Mouse (Mus musculus) olfactory bulb, adult 2 months (tissue): Measurements from ENCODE around the gene Add2.

Experiments
- CTCF ChIP-seq: fragments of 200-500 bp; IDR thresholded peaks from 2 replicates; pipeline ENCODE4 v1.5.1; 2012; ENCODE audit warnings: low read depth, mild to moderate bottlenecking, low read length, moderate library complexity; ENCODE audit not compliant: insufficient read depth
- POLR2A ChIP-seq: fragments of 200-500 bp; IDR thresholded peaks from 2 replicates; pipeline ENCODE4 v1.6.1; 2012; ENCODE audit warnings: mild to moderate bottlenecking, low read depth, low read length, moderate library complexity; ENCODE audit not compliant: insufficient read depth

DNA sequence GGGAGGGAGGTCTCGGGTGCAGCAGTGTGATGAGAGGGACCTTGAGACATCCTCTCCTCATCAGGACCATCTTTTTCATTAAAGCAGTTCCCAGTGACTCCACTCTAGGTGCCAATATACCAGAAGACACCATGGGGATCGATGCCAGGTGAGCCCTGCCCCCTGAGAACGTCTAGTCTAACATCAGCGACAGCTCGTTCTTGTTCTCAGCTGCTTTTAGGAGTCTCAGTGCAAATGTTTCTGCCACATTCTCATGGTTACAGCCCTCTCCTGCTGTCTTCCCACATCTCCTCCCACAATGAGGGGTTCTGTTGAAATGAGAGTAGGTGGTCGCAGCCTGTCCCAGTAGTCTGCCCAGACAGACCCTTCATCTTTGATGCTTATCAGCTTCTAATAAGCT lies 38.2 kb downstream of the Add2 start:
- TF ChIP-seq POLR2A (no peak), CTCF (no peak)
